Mouse (Mus musculus): ENCODE data around the gene Mcee. TPM values are rescaled to one million over a fixed set of nuclear protein-coding genes. Genes with fewer than 3 reads are reported as not detected.

Mcee gene
- polyA plus RNA-seq (2011; ENCODE audit: insufficient read depth, insufficient read length, low replicate concordance, missing spikeins): 14.0 and 44.9 TPM in 2 replicates

DNA sequence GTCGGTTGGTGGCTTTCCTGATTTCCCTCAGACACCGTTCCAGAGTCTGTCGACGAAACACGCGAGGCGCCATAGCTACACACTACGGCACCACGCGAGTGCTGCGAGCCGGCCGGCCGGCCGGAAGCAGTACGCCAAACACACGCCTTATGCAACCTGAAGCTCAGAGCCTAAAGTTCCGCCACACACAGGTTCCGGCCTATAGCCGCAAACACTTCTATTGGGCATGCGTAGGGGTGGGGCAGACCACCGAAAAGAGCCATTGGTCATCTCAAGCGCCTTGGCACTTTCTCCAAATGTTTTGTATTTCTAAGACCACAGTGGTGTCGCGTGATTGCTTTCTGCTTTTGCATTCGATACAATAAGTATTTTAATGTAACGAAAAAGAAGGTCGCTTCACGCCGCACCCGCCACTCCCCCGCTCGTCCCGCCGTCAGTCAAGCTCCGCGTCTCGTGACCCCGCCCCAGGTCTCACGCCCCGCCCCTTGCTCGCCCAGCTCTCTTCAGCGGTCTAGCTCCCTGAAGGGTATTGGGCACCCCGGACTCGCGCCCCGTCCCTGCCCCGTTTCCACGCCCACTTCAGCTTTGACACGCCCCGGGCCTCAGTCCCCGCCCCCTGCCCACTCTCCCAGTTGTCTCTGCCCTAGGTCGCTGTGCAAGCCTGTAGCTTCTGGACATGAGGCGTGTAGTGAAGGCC, at the start of gene Mcee, which contains the start of gene Mphosph10:
Gene Mcee, plus strand, starts transcription at position 486 of the 697 bp plus-strand sequence.
Gene Mphosph10, minus strand, starts transcription at position 147 of the 697 bp plus-strand sequence.
- Histone ChIP-seq H3K4me1 (ENCODE audit: control insufficient read depth, insufficient read depth, low read length) (peaks cover 1% of the 10 kb centered on the region; the same call in 1 of the 2 replicates), H3K27ac (ENCODE audit: control insufficient read depth, insufficient read depth, low read depth, low read length, poor library complexity) (peak within 1 kb of the TSS; percentile 79), H3K4me3 (replicated peaks; ENCODE audit: control insufficient read depth, low read depth, low read length) (peak within 1 kb of the TSS; percentile 100)
- TF ChIP-seq CTCF (IDR thresholded peaks at IDR 0.05; ENCODE audit: control insufficient read depth, insufficient read depth, low read length) (no peak), POLR2A (IDR thresholded peaks at IDR 0.05; ENCODE audit: borderline replicate concordance, control insufficient read depth, low read depth, low read length) (peak; percentile 93)
- under 1% methylated on average over 54 of the region's 54 CpGs for WGBS

DNA sequence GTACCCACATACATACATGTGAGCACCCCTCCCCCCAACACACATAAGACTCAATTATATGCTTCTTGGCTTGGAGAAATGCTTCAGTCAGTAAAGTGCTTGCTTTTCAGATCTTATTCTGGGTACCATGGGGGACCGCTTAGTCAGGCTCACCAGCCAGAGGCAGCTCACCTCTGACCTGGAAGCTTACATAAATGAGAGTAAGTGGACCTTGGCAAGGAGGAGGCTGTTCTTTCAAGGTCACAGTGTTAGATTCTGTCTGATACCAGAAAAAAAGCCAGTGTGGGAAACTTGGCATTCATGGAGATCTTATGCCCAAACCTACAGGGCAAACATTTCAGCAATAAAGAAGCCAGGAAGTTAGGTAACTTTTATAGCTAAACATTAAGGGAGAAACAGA, 44.6 kb upstream of the Mcee start:
- no peak overlapping the region for H3K4me3 ChIP-seq (replicated peaks; ENCODE audit: control insufficient read depth, low read depth, low read length)
- TF ChIP-seq POLR2A (IDR thresholded peaks at IDR 0.05; ENCODE audit: borderline replicate concordance, control insufficient read depth, low read depth, low read length): no peak
- TF ChIP-seq CTCF (IDR thresholded peaks at IDR 0.05; ENCODE audit: control insufficient read depth, insufficient read depth, low read length): no peak
- 77% methylated on average over 1 of the region's 1 CpGs for WGBS
- H3K4me1 ChIP-seq (ENCODE audit: control insufficient read depth, insufficient read depth, low read length): no peaks in the 10 kb centered on the region
- H3K27ac ChIP-seq (ENCODE audit: control insufficient read depth, insufficient read depth, low read depth, low read length, poor library complexity): no peak overlapping the region

DNA sequence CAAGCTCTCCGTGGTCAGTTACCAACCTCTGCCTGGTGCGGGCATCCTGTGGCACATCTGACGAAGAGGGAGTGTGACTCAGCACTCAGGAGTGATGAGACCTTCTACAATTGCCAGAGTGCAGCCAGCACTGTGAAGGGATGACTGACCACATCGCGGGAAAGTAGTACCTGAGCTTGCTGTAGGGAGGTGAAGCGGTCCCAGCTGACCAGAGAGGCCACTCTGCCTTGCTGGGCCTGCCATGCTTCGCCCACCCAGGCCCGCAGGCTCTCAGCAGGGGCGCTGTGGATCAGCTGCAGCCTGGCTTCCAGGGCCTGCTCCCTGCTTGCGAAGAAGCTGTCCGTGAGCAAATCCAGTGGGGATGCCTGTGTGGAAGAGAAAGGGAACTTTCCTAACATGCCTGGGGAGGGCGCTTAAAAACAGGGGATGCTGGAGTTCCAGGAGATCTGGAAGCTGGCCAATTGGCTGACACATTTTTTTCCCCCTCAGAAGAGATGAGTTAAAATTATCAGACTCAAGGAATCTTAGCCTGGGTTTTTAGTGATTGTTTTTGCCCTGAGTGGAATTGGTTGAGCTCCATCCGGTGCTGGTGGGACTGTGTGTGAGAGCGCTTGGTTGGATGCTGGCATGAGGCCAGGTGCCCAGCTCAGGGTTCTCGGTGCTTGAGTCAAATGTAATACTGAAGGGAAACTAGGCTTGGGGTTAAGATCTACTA, 43.1 kb upstream of the Mcee start:
- Histone ChIP-seq H3K27ac (ENCODE audit: control insufficient read depth, insufficient read depth, low read depth, low read length, poor library complexity) (no peak overlapping the region), H3K4me1 (ENCODE audit: control insufficient read depth, insufficient read depth, low read length) (no peaks in the 10 kb centered on the region), H3K4me3 (replicated peaks; ENCODE audit: control insufficient read depth, low read depth, low read length) (no peak overlapping the region)
- 84% methylated on average over 15 of the region's 15 CpGs for WGBS
- TF ChIP-seq CTCF (IDR thresholded peaks at IDR 0.05; ENCODE audit: control insufficient read depth, insufficient read depth, low read length): no peak
- TF ChIP-seq POLR2A (IDR thresholded peaks at IDR 0.05; ENCODE audit: borderline replicate concordance, control insufficient read depth, low read depth, low read length): no peak

DNA sequence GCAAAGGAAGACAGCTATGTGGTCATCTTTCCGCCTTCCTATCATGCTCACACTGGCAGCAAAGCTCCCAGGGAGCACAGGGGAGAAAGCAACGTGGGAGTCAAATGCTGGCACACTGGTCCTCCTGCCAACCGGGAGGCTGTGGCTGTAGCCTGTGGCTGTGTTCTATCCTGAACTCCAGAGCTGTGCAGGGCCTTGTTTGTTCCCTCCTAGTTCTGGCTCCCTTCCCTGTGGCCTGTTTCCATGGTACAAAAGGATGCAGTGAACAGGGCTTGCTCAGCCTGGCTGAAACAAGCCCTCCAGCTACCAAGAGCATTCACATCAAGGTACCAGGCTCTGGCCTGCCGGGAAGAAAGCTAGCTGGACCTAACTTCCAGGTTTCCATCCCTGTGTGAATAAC, 41.3 kb upstream of the Mcee start:
- no peak overlapping the region for H3K4me3 ChIP-seq (replicated peaks; ENCODE audit: control insufficient read depth, low read depth, low read length)
- TF ChIP-seq POLR2A (IDR thresholded peaks at IDR 0.05; ENCODE audit: borderline replicate concordance, control insufficient read depth, low read depth, low read length): no peak
- TF ChIP-seq CTCF (IDR thresholded peaks at IDR 0.05; ENCODE audit: control insufficient read depth, insufficient read depth, low read length): no peak
- H3K4me1 ChIP-seq (ENCODE audit: control insufficient read depth, insufficient read depth, low read length): no peaks in the 10 kb centered on the region
- WGBS: 77% methylated on average over 4 of the region's 4 CpGs
- no peak overlapping the region for H3K27ac ChIP-seq (ENCODE audit: control insufficient read depth, insufficient read depth, low read depth, low read length, poor library complexity)

DNA sequence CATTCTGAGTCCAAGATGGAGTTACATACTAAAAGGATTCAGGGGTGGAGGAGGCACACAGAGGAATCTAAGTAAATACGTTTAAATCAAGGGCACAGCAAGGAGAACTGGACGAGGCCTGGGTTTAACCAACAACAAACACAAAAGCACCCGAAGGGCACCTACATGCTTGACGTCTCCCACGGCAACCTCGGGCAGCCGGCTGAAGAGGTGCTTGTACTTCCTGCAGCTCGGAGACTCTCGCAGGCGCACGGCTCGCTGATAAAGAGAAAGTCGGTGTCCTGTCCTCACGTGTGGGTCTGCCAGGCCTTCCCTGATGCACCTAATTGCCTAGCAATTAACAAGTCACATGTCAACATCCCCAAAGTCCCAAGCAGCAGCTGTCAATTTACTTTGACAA, 38.2 kb upstream of the Mcee start:
- Histone ChIP-seq H3K4me1 (ENCODE audit: control insufficient read depth, insufficient read depth, low read length) (no peaks in the 10 kb centered on the region), H3K27ac (ENCODE audit: control insufficient read depth, insufficient read depth, low read depth, low read length, poor library complexity) (no peak overlapping the region), H3K4me3 (replicated peaks; ENCODE audit: control insufficient read depth, low read depth, low read length) (no peak overlapping the region)
- WGBS: 87% methylated on average over 14 of the region's 14 CpGs
- no peak for TF ChIP-seq CTCF (IDR thresholded peaks at IDR 0.05; ENCODE audit: control insufficient read depth, insufficient read depth, low read length)
- TF ChIP-seq POLR2A (IDR thresholded peaks at IDR 0.05; ENCODE audit: borderline replicate concordance, control insufficient read depth, low read depth, low read length): no peak

DNA sequence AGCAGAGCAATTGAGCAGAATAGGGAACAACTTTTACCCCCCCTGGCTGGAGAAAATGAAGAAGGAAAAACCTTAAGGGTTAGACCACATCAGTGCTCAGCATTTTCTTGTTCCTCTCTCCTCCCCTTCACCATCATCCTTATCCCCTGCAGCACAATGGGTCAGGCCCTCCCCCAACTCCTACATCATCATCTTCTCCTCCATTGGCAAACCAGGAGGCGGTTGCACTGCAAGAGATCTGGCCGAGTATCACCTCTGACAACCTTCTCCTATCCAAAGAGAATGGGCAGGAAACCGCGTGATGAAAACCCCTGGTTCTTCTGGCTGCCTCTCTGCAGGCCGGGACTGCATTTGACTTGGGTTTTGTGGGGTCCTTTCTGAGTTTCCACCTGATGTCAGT, 35.7 kb upstream of the Mcee start:
- H3K4me1 ChIP-seq (ENCODE audit: control insufficient read depth, insufficient read depth, low read length): no peaks in the 10 kb centered on the region
- no peak overlapping the region for H3K27ac ChIP-seq (ENCODE audit: control insufficient read depth, insufficient read depth, low read depth, low read length, poor library complexity)
- 82% methylated on average over 5 of the region's 5 CpGs for WGBS
- TF ChIP-seq POLR2A (IDR thresholded peaks at IDR 0.05; ENCODE audit: borderline replicate concordance, control insufficient read depth, low read depth, low read length): no peak
- no peak for TF ChIP-seq CTCF (IDR thresholded peaks at IDR 0.05; ENCODE audit: control insufficient read depth, insufficient read depth, low read length)
- no peak overlapping the region for H3K4me3 ChIP-seq (replicated peaks; ENCODE audit: control insufficient read depth, low read depth, low read length)

DNA sequence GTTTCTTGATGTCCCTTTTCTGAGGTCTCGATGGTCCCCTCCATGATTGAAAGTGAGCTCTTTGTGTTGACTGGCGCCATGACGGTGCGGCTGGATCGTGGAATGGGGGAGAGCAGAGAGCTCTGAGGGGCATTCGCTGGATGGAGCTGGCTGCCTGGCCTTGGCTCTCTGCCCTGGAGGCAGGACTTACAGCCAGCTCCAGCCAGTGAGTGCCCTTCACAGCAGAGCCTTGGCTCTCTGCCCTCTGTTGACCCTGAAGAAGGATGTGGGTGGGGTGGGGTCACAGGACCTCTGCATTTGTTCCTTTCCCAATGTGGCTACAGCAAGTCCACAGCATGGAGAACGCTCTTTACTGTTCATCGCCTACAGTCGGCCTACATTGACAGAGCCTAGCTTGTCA, 35.0 kb upstream of the Mcee start:
- H3K27ac ChIP-seq (ENCODE audit: control insufficient read depth, insufficient read depth, low read depth, low read length, poor library complexity): no peak overlapping the region; the same call in 1 of the 2 replicates
- TF ChIP-seq POLR2A (IDR thresholded peaks at IDR 0.05; ENCODE audit: borderline replicate concordance, control insufficient read depth, low read depth, low read length) (no peak), CTCF (IDR thresholded peaks at IDR 0.05; ENCODE audit: control insufficient read depth, insufficient read depth, low read length) (no peak)
- WGBS: 89% methylated on average over 9 of the region's 9 CpGs
- H3K4me3 ChIP-seq (replicated peaks; ENCODE audit: control insufficient read depth, low read depth, low read length): no peak overlapping the region
- H3K4me1 ChIP-seq (ENCODE audit: control insufficient read depth, insufficient read depth, low read length): no peaks in the 10 kb centered on the region

DNA sequence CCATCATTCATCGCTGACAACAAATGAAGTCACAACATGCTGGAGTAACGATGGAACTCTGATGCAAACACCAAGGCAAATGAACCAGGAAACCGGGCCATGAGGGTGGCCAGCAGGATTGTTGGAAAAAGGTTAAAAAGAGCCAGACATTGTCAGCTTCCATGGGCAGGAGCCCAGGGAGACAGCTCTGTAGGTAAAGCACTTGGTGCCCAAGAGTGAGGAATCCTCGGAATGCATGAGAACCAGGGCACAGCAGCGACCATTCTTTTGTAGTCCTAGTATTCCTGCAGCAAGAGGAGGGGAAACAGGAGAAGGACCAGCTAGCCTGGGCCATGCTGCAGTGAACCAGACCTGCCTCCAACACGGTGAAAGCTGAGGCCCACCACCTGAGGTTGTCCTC, 33.7 kb upstream of the Mcee start:
- Histone ChIP-seq H3K27ac (ENCODE audit: control insufficient read depth, insufficient read depth, low read depth, low read length, poor library complexity) (no peak overlapping the region), H3K4me3 (replicated peaks; ENCODE audit: control insufficient read depth, low read depth, low read length) (no peak overlapping the region), H3K4me1 (ENCODE audit: control insufficient read depth, insufficient read depth, low read length) (no peaks in the 10 kb centered on the region)
- WGBS: 93% methylated on average over 6 of the region's 6 CpGs
- no peak for TF ChIP-seq POLR2A (IDR thresholded peaks at IDR 0.05; ENCODE audit: borderline replicate concordance, control insufficient read depth, low read depth, low read length)
- TF ChIP-seq CTCF (IDR thresholded peaks at IDR 0.05; ENCODE audit: control insufficient read depth, insufficient read depth, low read length): no peak
